Mouse (Mus musculus) liver, embryonic 15.5 days (tissue): Measurements from ENCODE around the gene Vps53. TPM values are rescaled to one million over a fixed set of nuclear protein-coding genes. Genes with fewer than 3 reads are reported as not detected.
"Not testable (repeated sequence)": the region's sequence is repeated elsewhere in the genome, so short reads cannot be mapped to it uniquely, and the experiment has no call there.

Experiments used
- ATAC-seq: fragments of 200-750 bp; cut with Nextera tagmentation; 2 replicates; pipeline ENCODE4 v1.8.0; 2017; ENCODE audit warnings: moderate number of reproducible peaks, mild to moderate bottlenecking, moderate library complexity; ENCODE audit not compliant: insufficient read depth
- H3K27ac ChIP-seq: fragments of 300-500 bp; sonication (generic); replicated peaks from 2 replicates; pipeline ENCODE4 v1.5.1; 2015; ENCODE audit warnings: mild to moderate bottlenecking, inconsistent platforms
- H3K27me3 ChIP-seq: fragments of 300-500 bp; sonication (generic); 2 replicates; pipeline ENCODE4 v1.6.1; 2015; ENCODE audit warnings: mild to moderate bottlenecking, inconsistent platforms
- H3K36me3 ChIP-seq: fragments of 300-500 bp; sonication (generic); replicated peaks from 2 replicates; pipeline ENCODE4 v1.6.1; 2015; ENCODE audit warnings: moderate library complexity, mild to moderate bottlenecking, inconsistent platforms
- H3K4me1 ChIP-seq: fragments of 300-500 bp; sonication (generic); replicated peaks from 2 replicates; pipeline ENCODE4 v1.6.1; 2015; ENCODE audit warnings: inconsistent platforms
- H3K4me2 ChIP-seq: fragments of 300-500 bp; sonication (generic); 2 replicates; pipeline ENCODE4 v1.6.1; 2015; ENCODE audit warnings: moderate library complexity, mild to moderate bottlenecking, inconsistent platforms
- H3K4me3 ChIP-seq: fragments of 300-500 bp; sonication (generic); replicated peaks from 2 replicates; pipeline ENCODE4 v1.5.1; 2015; ENCODE audit warnings: mild to moderate bottlenecking, inconsistent platforms
- H3K9ac ChIP-seq: fragments of 300-500 bp; sonication (generic); 2 replicates; pipeline ENCODE4 v1.6.1; 2015; ENCODE audit warnings: moderate library complexity, mild to moderate bottlenecking, inconsistent platforms
- H3K9me3 ChIP-seq: fragments of 300-500 bp; sonication (generic); replicated peaks from 2 replicates; pipeline ENCODE4 v1.6.1; 2016; ENCODE audit warnings: inconsistent platforms
- WGBS: fragments of 180-500 bp; shearing (Covaris S2); methylation state at CpG from one replicate; pipeline ENCODE4 v1.1.7; 2015; ENCODE audit warnings: mixed read lengths; ENCODE audit not compliant: insufficient replicate concordance; 5-methylcytosine and 5-hydroxymethylcytosine counted together
- polyA plus RNA-seq: library from polyadenylated mRNA; unstranded; fragments of >200 nt; fragmentation: Nextera tagmentation; extraction: Ambion mirVana; gene quantifications from 2 replicates; pipeline ENCODE4 v1.2.1, GENCODE M21; 2015

Gene Vps53
- polyA plus RNA-seq = 13.5 and 14.4 TPM in 2 replicates

DNA sequence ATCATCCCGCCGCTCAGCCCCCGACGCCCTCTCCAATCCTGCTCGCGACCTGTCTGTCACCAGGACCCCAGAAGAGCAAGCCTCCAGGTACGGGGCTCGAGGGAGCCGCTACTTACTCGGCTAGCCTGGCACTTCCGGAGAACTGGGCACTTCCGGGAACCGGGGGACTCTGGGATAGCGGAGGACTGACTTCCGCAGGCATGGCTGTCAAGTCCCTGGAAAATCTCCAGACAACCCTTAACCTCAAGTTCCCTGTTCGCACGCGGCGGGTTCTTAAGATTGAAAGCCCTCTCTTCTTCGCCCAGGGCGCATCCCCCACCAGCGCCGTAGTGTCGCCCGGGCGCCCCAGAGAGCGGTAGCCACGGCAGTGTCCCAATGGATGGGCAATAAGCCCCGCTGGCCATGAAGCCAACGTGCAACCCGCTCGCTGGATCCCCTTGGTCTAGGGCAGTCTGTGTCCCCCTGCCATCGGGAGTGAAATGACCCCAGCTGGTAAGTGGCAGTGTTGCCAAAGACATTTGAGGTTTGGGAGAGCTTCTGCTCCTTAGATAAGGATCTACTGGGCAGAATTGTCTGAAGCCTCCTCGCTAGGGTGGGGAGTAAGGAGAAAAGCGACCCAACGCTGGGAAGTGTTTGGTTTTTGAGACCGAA, at the start of gene Vps53, which contains the start of gene Fam57a:
Gene Vps53 (minus strand): TSS at position 153 of the 651 bp plus-strand sequence.
Gene Fam57a (plus strand): TSS at position 177 of the 651 bp plus-strand sequence.
- Histone ChIP-seq H3K27me3 (no peaks in the 10 kb centered on the region), H3K36me3 (peaks cover 16% of the 10 kb centered on the region; the same call in 1 of the 2 replicates), H3K9me3 (no peaks in the 10 kb centered on the region), H3K4me1 (peaks cover 15% of the 10 kb centered on the region), H3K4me2 (peak within 1 kb of the TSS; percentile 88), H3K27ac (peak within 1 kb of the TSS; percentile 73), H3K4me3 (peak within 1 kb of the TSS; percentile 81), H3K9ac (peak within 1 kb of the TSS; percentile 85)
- ATAC-seq = peak; percentile 87
- under 1% methylated on average over 37 of the region's 37 CpGs for WGBS

- no peak overlapping the region for H3K9ac ChIP-seq
- no peaks in the 10 kb centered on the region for H3K27me3 ChIP-seq
- no peak overlapping the region for H3K4me3 ChIP-seq
- ATAC-seq = no peak
- H3K36me3 ChIP-seq = peaks cover 30% of the 10 kb centered on the region
- H3K27ac ChIP-seq = no peak overlapping the region
- no peaks in the 10 kb centered on the region for H3K4me1 ChIP-seq
- H3K4me2 ChIP-seq = no peak overlapping the region
- H3K9me3 ChIP-seq = no peaks in the 10 kb centered on the region
Measured at GRCm38 (mm10) chr11:76225051-76225450, 45.6 kb upstream of the Vps53 start.

DNA sequence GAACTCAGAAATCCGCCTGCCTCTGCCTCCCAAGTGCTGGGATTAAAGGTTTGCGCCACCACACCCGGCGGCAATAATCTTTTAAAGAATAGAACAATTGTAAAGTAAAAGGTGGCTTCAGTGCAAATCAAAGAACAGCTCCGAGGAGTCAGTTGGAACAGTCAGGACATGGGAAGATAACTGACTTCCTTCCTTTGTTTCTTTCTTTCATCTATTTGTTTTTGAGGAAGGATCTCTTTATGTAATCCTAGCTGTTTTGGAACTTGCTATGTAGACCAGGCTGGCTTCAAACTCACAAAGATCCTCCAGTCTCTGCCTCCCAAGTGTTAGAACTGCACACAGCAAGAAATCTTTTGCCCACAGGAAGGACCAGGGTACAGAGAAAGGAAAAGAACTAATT, 45.2 kb upstream of the Vps53 start:
- Histone ChIP-seq H3K36me3 (peaks cover 34% of the 10 kb centered on the region), H3K4me3 (no peak overlapping the region), H3K27me3 (no peaks in the 10 kb centered on the region)

GRCm38 (mm10) chr11:76217390-76217800, 37.9 kb upstream of the Vps53 start, which contains the start of the genes Dbil5 and Gemin4:
Dbil5 (plus strand) TSS chr11:76217608.
Gemin4 (minus strand) TSS chr11:76217664.
- Histone ChIP-seq H3K27ac (peak within 1 kb of the TSS; percentile 75), H3K9ac (peak within 1 kb of the TSS; percentile 90), H3K27me3 (no peaks in the 10 kb centered on the region), H3K4me3 (peak within 1 kb of the TSS; percentile 86), H3K9me3 (no peaks in the 10 kb centered on the region), H3K36me3 (peaks cover 28% of the 10 kb centered on the region), H3K4me2 (peak within 1 kb of the TSS; percentile 98), H3K4me1 (peaks cover 35% of the 10 kb centered on the region)
- under 1% methylated on average over 35 of the region's 35 CpGs for WGBS
- peak; percentile 98 for ATAC-seq

More for the DNA sequence above, 45.2 kb upstream of the Vps53 start:
- Histone ChIP-seq H3K4me2 (no peak overlapping the region), H3K9ac (no peak overlapping the region), H3K9me3 (no peaks in the 10 kb centered on the region), H3K27ac (no peak overlapping the region), H3K4me1 (no peaks in the 10 kb centered on the region)
- ATAC-seq = no peak
- 82% methylated on average over 5 of the region's 5 CpGs for WGBS

GRCm38 (mm10) chr11:76216681-76217389, 37.4 kb upstream of the Vps53 start:
- Histone ChIP-seq H3K4me1 (peaks cover 35% of the 10 kb centered on the region), H3K4me2 (peak overlapping the region; percentile 98), H3K36me3 (peaks cover 33% of the 10 kb centered on the region), H3K9me3 (no peaks in the 10 kb centered on the region), H3K27me3 (no peaks in the 10 kb centered on the region), H3K27ac (peak overlapping the region; percentile 75), H3K4me3 (peak overlapping the region; percentile 86), H3K9ac (peak overlapping the region; percentile 90)
- ATAC-seq = no peak
- WGBS = 2% methylated on average over 33 of the region's 33 CpGs

- WGBS = 75% methylated on average over 5 of the region's 5 CpGs
- no peak for ATAC-seq
- peak overlapping the region; percentile 86 for H3K4me3 ChIP-seq
- H3K9ac ChIP-seq = peak overlapping the region; percentile 90; the same call in 1 of the 2 replicates
- H3K27me3 ChIP-seq = no peaks in the 10 kb centered on the region
- H3K4me1 ChIP-seq = peaks cover 35% of the 10 kb centered on the region
- H3K4me2 ChIP-seq = peak overlapping the region; percentile 98
- no peak overlapping the region for H3K27ac ChIP-seq
- H3K36me3 ChIP-seq = peaks cover 32% of the 10 kb centered on the region
- H3K9me3 ChIP-seq = no peaks in the 10 kb centered on the region
Measured at GRCm38 (mm10) chr11:76216049-76216540, 36.6 kb upstream of the Vps53 start.

DNA sequence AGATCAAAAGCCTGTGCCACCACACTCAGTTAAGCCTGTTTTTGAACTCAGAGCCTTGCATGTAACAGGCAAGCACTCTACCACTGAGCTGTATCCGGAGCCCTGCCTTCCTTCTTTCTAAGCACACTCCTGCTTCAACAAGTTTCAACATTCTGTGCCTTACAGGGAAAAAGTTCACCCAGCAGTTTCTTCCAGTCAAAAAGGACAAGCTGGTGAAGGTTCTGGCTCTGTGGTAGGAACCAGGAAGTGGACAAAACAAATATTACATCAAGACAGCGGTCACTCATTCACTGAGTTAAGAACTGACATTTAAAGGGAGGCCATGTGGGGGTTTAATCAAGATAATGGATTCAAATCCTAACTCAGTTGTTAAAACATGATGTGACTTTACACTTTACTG, 35.6 kb upstream of the Vps53 start:
- 64% methylated on average over 2 of the region's 2 CpGs for WGBS
- Histone ChIP-seq H3K9me3 (no peaks in the 10 kb centered on the region), H3K4me1 (peaks cover 35% of the 10 kb centered on the region), H3K4me2 (no peak overlapping the region), H3K27ac (no peak overlapping the region), H3K27me3 (no peaks in the 10 kb centered on the region), H3K9ac (no peak overlapping the region), H3K36me3 (peaks cover 32% of the 10 kb centered on the region), H3K4me3 (no peak overlapping the region)
- no peak for ATAC-seq

DNA sequence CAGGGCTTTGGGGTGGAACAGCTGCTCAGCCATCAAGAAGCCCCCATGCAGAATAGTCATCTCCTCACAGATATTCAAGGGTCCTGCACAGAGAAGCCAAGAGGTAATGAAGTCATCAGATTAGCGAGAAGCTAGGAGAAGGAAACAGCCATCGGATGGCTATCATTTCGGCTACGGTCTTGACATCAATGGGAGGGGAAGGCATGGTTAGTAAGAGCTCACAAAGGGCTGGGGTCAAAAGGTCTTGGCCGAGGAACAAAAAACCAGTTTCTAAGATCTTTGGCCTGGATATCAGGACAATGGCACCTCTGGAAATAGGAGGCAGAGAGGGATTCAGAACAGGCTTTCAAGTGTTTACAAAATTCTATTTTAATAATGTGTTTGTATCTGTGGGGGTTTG, 34.4 kb upstream of the Vps53 start:
- no peak for ATAC-seq
- Histone ChIP-seq H3K9ac (no peak overlapping the region), H3K27ac (no peak overlapping the region), H3K4me1 (peaks cover 35% of the 10 kb centered on the region), H3K36me3 (peaks cover 24% of the 10 kb centered on the region), H3K9me3 (no peaks in the 10 kb centered on the region), H3K4me2 (no peak overlapping the region), H3K27me3 (no peaks in the 10 kb centered on the region), H3K4me3 (no peak overlapping the region)
- WGBS = 77% methylated on average over 5 of the region's 5 CpGs

DNA sequence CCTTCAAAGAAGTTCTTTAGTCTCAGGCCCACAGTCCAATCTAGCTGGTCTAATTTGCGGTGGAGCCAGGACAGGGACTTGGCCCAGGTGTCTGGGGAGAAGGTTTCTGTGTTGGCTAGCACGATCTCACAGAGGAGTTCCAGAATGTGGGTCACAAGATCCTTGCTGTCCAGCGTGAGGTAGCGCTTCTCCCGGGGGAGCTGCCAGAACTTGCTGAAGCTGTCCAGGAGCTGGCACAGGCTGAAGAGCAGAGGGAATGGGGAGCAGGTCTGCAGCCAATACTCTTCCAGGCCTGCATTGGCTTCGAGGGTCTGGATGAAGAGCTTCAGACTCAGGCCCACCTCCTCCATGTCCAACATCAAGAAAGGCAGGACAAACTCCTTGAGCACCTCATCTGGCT, 32.1 kb upstream of the Vps53 start:
- not testable (repeated sequence) for H3K9ac ChIP-seq
- peaks cover 28% of the 10 kb centered on the region for H3K36me3 ChIP-seq

DNA sequence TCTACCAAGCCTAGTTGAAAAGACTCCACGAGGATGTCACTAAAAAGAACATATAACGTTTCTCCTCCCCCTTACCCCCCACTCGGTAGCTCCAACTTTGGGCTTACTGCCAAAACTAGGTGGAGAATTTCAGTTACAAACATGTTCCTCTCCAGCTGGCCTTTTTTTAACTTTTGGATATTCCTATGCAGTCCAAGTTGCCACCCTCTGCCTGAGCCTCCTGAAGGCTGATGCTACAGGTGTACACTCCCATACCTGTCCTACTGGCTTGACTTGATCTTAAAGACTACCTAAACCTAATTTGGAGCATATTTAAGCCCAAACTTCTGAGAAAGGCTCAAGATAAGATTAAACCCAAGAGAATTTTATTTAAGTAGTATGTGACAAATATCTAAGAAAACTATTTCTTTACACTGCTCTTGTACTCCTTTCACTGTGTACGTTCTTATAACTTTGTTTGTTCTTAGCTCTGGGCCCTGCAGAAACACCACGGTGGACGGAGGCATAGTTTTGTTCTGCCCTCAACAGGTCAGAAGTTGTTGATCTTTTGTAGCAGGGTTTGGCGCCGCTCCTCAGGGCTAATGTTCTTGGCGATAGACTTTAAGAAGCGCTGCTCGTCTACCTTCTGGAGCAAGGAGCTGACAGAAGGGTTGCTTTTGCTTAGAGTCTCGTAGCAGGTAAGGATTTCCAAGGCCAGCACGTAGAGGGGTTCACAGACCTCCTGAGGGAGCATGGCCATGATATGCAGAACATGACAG, 31.0 kb upstream of the Vps53 start:
- Histone ChIP-seq H3K36me3 (peaks cover 28% of the 10 kb centered on the region), H3K4me1 (0 out of 2 replicates have a peak, but pooled peaks cover 5% of the 10 kb centered on the region)

More for the DNA sequence above, 32.1 kb upstream of the Vps53 start:
- 85% methylated on average over 5 of the region's 6 CpGs for WGBS
- not testable (repeated sequence) for H3K27ac ChIP-seq, ATAC-seq, H3K4me2 ChIP-seq, H3K9me3 ChIP-seq, H3K4me3 ChIP-seq, H3K27me3 ChIP-seq
- peaks cover 16% of the 10 kb centered on the region for H3K4me1 ChIP-seq

More for the DNA sequence above, 31.0 kb upstream of the Vps53 start:
- H3K4me3 ChIP-seq = no peak overlapping the region
- H3K4me2 ChIP-seq = no peak overlapping the region
- H3K27me3 ChIP-seq = no peaks in the 10 kb centered on the region
- H3K27ac ChIP-seq = no peak overlapping the region
- ATAC-seq = no peak
- H3K9me3 ChIP-seq = no peaks in the 10 kb centered on the region
- WGBS = 76% methylated on average over 13 of the region's 13 CpGs
- H3K9ac ChIP-seq = no peak overlapping the region
